Mouse (Mus musculus): ENCODE data around the gene Mok.
"Not testable (repeated sequence)": the region's sequence is repeated elsewhere in the genome, so short reads cannot be mapped to it uniquely, and the experiment has no call there.

Mok gene

GRCm38 (mm10) chr12:110840348-110841198 lies at the start of gene Mok:
Gene Mok (minus strand): TSS chr12:110840939.
- in situ Hi-C loops (cut with MboI; ENCODE audit: low sequenced_read_pairs), result loop anchor here (10.0 to 25.0 kb wide), 2 partner anchors 228 to 396 kb away; partner anchors contain the start of genes Dync1h1 and Ppp2r5c

DNA sequence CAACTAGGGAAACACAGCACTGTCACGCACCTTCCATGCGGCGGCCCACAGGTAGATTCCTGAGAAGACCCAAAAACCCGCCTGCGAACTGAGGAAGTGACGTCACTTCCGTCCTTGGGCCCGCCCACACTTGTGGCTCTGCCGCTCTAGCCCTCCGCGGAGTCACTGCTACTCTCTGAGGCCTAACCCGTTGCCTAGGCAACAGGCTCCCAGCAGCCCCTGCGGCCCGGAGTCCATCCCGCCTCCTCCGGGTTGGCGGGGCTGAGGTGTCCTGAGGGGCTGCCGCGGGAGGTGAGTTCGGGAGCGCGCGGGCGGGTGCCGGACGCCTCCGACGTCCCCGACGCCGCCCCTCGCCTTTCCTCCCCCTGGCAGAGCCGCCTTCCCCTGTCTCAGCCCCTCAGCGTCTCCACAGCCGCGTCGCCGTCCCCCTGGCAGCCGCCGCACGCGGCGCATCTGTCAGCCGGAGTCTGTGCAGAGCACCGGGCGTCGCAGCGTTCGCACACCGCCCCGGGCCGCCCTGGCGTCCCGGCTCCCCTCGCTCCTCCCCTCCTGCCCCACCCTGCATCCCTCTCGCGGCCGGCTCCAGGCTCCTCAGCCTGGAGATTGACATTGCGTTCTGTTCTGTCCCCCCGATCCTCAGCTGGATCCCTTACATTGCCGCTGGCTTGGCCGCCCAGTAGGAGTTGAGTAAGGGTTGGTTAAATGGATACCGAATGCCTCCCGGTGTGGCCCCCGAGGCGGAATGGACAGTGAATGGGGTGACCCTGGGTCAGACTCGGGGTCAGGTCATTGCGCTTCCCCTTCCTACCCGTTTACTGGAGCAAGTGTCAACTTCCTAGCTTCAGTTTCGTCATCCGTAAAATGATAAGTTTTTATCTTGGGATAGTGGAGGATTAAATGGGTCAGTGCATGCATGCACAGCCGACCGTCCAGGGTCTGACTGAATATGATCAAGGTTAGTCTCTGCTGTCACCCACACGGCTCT lies 48.6 kb upstream of the Mok start, which contains the start of the genes Cinp and Tecpr2:
Cinp (minus strand) TSS at position 110 of the 985 bp plus-strand sequence.
Tecpr2 (plus strand) TSS at position 229 of the 985 bp plus-strand sequence.
- in situ Hi-C loops (cut with MboI; ENCODE audit: low sequenced_read_pairs), result no loop called here

GRCm38 (mm10) chr12:110888606-110889005 lies 47.9 kb upstream of the Mok start:
- in situ Hi-C loops (cut with MboI; ENCODE audit: low sequenced_read_pairs), result no loop called here

DNA sequence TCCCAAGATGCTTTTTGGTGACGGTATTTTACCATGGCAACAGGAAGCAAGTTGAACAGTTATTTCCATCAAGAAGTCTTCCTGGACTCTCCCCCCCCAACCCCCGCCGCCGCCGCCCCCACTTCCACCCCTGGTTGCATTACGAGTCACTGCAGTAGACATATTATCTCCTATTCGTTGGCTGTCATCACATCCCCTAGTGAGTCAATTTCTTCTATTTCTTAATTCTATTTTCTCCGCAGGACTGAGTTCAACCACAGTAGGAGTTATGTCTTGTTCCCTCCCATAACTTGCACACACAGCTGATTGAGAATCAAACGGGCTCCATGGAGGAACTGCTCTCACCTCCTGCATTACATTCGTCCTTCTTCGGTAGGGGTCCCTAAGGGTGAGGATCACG lies 47.4 kb upstream of the Mok start:
- in situ Hi-C loops (cut with MboI; ENCODE audit: low sequenced_read_pairs), result no loop called here

DNA sequence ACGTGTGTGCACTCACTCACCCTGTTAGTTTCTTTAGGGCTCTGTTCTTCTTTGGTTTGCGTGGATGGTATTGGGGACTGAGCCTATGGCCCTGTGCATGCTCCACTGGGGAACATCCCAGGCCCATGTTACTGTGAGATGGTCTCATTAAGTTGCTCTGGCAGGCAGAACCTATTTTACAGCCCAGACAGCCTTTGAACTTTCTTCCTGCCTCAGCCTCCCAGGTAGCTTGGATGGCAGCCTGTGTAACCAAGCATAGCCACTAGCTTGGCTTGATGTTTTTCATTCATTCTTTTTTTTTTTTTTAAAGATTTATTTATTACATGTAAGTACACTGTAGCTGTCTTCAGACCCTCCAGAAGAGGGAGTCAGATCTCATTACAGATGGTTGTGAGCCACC lies 44.5 kb upstream of the Mok start:
- in situ Hi-C loops (cut with MboI; ENCODE audit: low sequenced_read_pairs), result no loop called here

- in situ Hi-C loops (cut with MboI; ENCODE audit: low sequenced_read_pairs), result no loop called here
Measured at GRCm38 (mm10) chr12:110882291-110882690, 41.6 kb upstream of the Mok start.

DNA sequence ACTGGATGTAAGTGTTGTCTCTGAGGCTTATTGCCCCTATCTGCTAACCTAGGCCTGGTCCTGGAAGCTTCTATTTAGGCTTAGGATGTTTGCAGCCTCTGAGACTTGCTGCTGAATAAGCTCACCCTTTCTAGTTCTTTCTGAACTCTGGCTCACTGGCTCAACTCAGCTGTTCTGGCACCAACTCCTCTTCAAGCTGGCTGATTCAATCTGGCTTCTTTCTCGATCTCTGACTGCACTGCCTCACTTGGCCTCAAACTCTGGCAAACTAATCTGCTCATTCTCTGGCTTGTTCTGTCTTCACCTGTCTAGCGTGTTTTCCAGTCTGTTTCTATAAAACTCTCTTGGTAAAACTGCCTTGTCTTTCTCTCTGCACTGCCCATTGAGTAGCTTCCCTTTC lies 34.6 kb upstream of the Mok start:
- in situ Hi-C loops (cut with MboI; ENCODE audit: low sequenced_read_pairs), result no loop called here

GRCm38 (mm10) chr12:110871247-110871646 lies 30.5 kb upstream of the Mok start:
- in situ Hi-C loops (cut with MboI; ENCODE audit: low sequenced_read_pairs), result no loop called here

- in situ Hi-C loops (cut with MboI; ENCODE audit: low sequenced_read_pairs), result no loop called here
Measured at GRCm38 (mm10) chr12:110870107-110870506, 29.4 kb upstream of the Mok start.

- in situ Hi-C loops (cut with MboI; ENCODE audit: low sequenced_read_pairs), result no loop called here
Measured at GRCm38 (mm10) chr12:110865989-110866388, 25.2 kb upstream of the Mok start.

DNA sequence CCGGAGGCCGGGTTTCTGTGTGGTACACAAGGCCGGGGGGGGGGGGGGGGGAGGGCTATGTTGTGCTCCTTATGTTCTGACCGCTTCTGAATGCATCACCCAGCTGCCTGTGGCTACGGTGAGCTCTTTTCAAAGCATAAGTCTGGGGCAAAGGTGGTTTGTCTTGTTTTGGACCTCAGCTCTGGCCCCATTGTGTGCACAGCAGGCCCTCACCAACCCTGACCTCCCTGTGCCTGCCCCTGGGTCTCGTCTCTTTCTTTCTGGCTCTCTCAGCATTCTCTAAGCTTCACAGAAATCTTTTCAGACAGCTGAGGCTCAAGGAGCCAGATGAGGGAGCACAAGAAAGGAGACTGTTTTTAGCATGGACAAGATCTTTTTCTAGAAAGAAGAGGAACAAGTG lies 24.8 kb upstream of the Mok start:
- in situ Hi-C loops (cut with MboI; ENCODE audit: low sequenced_read_pairs), result no loop called here

GRCm38 (mm10) chr12:110864008-110864407 lies 23.3 kb upstream of the Mok start:
- in situ Hi-C loops (cut with MboI; ENCODE audit: low sequenced_read_pairs), result no loop called here

DNA sequence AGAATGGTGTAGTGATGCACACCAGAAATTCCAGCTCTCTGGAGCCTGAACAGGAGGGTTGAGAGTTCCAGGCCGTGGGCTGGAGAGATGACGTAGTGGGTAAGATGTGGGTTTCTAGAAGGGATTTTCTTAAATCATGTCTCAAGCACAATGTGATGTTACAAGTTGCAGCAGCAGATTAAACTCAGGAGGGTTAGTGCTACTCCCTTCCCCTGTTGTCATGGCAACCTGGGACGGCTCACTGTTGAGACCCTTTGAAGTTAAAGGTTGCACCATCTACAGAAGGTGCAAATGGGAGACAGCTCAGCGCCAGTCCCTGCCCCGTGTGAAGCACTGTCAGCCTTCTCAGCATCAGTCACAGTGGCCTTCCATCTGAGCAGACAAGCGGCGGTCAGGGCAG lies 20.5 kb upstream of the Mok start:
- in situ Hi-C loops (cut with MboI; ENCODE audit: low sequenced_read_pairs), result no loop called here

DNA sequence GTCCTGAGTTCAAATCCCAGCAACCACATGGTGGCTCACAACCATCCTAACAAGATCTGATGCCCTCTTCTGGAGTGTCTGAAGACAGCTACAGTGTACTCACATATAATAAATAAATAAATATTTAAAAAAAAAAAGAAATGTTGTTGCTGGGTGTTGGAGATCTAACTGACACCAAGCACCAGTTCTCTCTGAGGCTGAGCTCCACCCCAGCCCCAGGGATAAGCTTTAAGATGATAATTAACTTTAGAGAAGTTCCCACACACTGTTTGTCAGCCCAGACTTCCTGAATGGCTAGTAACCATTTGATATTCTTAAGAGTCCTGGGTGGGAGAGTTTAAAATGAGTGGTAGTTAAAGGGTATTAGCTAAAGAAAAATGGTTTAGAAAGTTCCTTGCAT lies 19.6 kb upstream of the Mok start:
- in situ Hi-C loops (cut with MboI; ENCODE audit: low sequenced_read_pairs), result no loop called here

DNA sequence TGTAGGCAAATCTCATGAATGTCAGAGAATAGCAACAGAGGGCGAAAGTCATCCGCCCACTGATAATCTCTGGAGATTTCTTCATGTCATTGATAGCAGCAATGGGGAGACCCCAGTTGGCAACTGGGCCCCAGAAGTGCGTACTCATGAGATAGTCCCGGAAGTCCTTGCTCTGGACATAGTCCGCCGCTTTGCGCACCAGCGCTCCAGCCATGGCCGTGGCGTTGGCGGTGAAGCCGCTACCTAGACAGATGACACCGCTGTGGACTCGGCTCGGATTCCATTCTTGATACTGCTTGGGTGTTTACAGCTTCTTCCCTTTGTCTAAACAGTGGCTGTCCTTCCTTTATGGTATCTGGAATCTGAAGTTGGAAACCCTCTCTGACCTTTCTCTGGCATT lies 17.9 kb upstream of the Mok start:
- in situ Hi-C loops (cut with MboI; ENCODE audit: low sequenced_read_pairs), result not testable (repeated sequence)

GRCm38 (mm10) chr12:110857196-110857595 lies 16.5 kb upstream of the Mok start:
- in situ Hi-C loops (cut with MboI; ENCODE audit: low sequenced_read_pairs), result no loop called here

DNA sequence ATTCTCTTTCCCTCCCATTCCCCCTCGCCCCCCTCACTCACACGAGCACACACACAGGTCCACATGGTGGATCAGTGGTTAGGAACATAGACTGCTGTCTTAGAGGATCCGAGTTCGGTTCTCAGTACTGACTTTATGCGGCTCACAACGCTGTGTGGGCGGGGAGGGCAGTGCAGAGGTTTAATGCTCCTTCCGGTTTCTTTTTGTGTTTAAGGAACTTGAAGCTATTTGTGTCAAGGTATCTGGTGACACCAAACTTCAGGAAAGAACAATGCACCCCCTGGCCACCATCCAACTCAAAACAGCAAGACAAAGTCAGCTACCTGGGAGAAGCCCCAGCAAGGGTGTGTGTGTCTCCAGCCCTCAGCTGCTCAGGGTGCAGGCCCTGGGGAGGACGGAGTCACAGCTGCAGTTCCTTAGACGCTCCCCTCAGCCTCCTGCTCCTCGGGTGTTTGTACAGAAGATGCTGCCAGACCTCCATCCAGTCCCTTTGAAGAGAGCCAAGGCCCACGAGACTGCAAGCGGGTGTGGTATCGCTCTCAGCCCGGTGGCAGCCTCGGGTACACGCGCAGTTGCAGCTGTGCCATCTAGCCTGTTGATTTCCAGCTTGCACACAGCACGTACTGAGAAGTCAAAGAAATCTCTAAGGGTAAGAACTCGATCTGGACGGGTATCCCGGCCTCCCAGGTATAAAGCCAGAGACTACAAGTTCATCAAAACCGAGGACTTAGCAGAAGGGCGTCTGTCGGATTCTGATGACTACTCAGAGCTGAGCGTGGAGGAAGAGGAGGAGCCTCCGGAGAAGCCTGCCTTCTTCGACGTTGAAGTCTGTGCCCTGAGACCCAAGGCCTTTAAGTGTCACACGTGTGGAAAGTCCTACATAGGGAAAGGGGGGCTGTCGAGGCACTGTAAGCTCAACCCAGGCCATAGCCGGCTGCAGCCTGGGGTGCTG lies 14.3 kb upstream of the Mok start:
- in situ Hi-C loops (cut with MboI; ENCODE audit: low sequenced_read_pairs), result no loop called here

- in situ Hi-C loops (cut with MboI; ENCODE audit: low sequenced_read_pairs), result no loop called here
Measured at GRCm38 (mm10) chr12:110851923-110852322, 11.2 kb upstream of the Mok start.

DNA sequence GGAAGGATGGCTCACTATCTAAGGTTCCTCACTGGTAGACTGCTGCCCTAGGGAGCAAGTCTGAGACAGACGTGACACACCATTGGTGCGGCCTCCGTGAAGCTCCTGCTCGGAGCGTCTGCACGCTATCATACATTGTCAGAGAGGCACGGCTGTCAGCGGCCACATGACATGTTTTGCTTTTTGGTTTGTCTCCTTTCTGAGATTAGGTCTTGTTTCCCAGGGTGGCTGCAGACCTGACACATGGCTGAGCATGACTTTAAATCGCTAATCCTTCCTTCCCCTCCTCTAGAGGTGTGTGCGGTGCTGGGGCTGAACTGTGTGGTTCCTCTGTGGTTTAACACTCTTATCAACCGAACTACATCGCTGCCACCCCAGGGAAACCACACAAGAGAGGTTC lies 10.7 kb upstream of the Mok start:
- in situ Hi-C loops (cut with MboI; ENCODE audit: low sequenced_read_pairs), result no loop called here

- in situ Hi-C loops (cut with MboI; ENCODE audit: low sequenced_read_pairs), result no loop called here
Measured at GRCm38 (mm10) chr12:110850929-110851256, 10.2 kb upstream of the Mok start.
